Mouse (Mus musculus) stomach, postnatal 0 days (tissue): ENCODE data around the gene Ipo7. TPM values are rescaled to one million over a fixed set of nuclear protein-coding genes. Genes with fewer than 3 reads are reported as not detected.
"Not testable (repeated sequence)": the region's sequence is repeated elsewhere in the genome, so short reads cannot be mapped to it uniquely, and the experiment has no call there.

ENCODE experiments used
- ATAC-seq: fragments of 200-750 bp; cut with Nextera tagmentation; 2 replicates; pipeline ENCODE4 v1.8.0; 2017; ENCODE audit not compliant: low FRiP score, low TSS enrichment
- DNase-seq: peaks from one replicate; pipeline ENCODE4 v3.0.0-alpha.2; 2016; ENCODE audit warnings: low spot score
- H3K27ac ChIP-seq: fragments of 300-500 bp; sonication (generic); replicated peaks from 2 replicates; pipeline ENCODE4 v1.5.1; 2014; ENCODE audit warnings: mild to moderate bottlenecking, control low read depth
- H3K27me3 ChIP-seq: fragments of 300-500 bp; sonication (generic); 2 replicates; pipeline ENCODE4 v1.6.1; 2014; ENCODE audit warnings: low read length; ENCODE audit not compliant: control insufficient read depth, insufficient read depth
- H3K36me3 ChIP-seq: fragments of 300-500 bp; sonication (generic); 2 replicates; pipeline ENCODE4 v1.6.1; 2014; ENCODE audit warnings: low read length, mixed read lengths; ENCODE audit not compliant: control insufficient read depth, insufficient read depth
- H3K4me1 ChIP-seq: fragments of 300-500 bp; sonication (generic); replicated peaks from 2 replicates; pipeline ENCODE4 v1.6.1; 2014; ENCODE audit warnings: antibody characterized with exemption; ENCODE audit not compliant: control insufficient read depth, insufficient read depth
- H3K4me2 ChIP-seq: fragments of 300-500 bp; sonication (generic); replicated peaks from 2 replicates; pipeline ENCODE4 v1.6.1; 2014; ENCODE audit warnings: low read depth, mild to moderate bottlenecking, control low read depth, moderate library complexity
- H3K4me3 ChIP-seq: fragments of 300-500 bp; sonication (generic); 2 replicates; pipeline ENCODE4 v1.5.1; 2014; ENCODE audit warnings: low read depth, low read length, control low read depth
- H3K9ac ChIP-seq: fragments of 300-500 bp; sonication (generic); 2 replicates; pipeline ENCODE4 v1.6.1; 2014; ENCODE audit warnings: mild to moderate bottlenecking, low read length, control low read depth, mixed read lengths
- H3K9me3 ChIP-seq: fragments of 300-500 bp; sonication (generic); 2 replicates; pipeline ENCODE4 v1.6.1; 2016; ENCODE audit warnings: low read length; ENCODE audit not compliant: control insufficient read depth
- CTCF ChIP-seq: IDR thresholded peaks from 2 replicates; pipeline ENCODE4 v1.5.1; 2016; ENCODE audit warnings: antibody characterized with exemption, low read depth, mild to moderate bottlenecking, moderate library complexity
- EP300 ChIP-seq: optimal IDR thresholded peaks from 2 replicates; pipeline ENCODE3; 2016; ENCODE audit warnings: antibody characterized with exemption
- WGBS: fragments of 180-500 bp; shearing (Covaris S2); extraction: QIAGEN DNeasy Blood & Tissue Kit; methylation state at CpG from one replicate; pipeline ENCODE4 v1.1.7; 2014; 5-methylcytosine and 5-hydroxymethylcytosine counted together
- polyA plus RNA-seq: library from polyadenylated mRNA; unstranded; fragments of >200 nt; fragmentation: Nextera tagmentation; extraction: Ambion mirVana; gene quantifications from 2 replicates; pipeline ENCODE4 v1.2.1, GENCODE M21; 2015

Gene Ipo7
- polyA plus RNA-seq, 1 experiment from 2014 or later = 16.5 TPM

- peak overlapping the region; percentile 60 for H3K4me3 ChIP-seq
- no peak for ATAC-seq
- under 1% methylated on average over 27 of the region's 27 CpGs for WGBS
- TF ChIP-seq EP300 = no peak
- TF ChIP-seq CTCF = no peak
- DNase-seq = peak; percentile 43
- H3K27ac ChIP-seq = peak overlapping the region; percentile 81
- H3K9me3 ChIP-seq = no peaks in the 10 kb centered on the region
- no peaks in the 10 kb centered on the region for H3K4me1 ChIP-seq
- peak overlapping the region; percentile 69 for H3K4me2 ChIP-seq
- peak overlapping the region; percentile 76 for H3K9ac ChIP-seq
- 0 out of 2 replicates have a peak, but pooled peaks cover 5% of the 10 kb centered on the region for H3K36me3 ChIP-seq
- H3K27me3 ChIP-seq = no peaks in the 10 kb centered on the region
These were observed 32.4 kb upstream of the Ipo7 start for GRCm38 (mm10) chr7:109985661-109986132.

- Histone ChIP-seq H3K4me3 (peak overlapping the region; percentile 60), H3K4me1 (no peaks in the 10 kb centered on the region), H3K4me2 (peak overlapping the region; percentile 69), H3K27me3 (no peaks in the 10 kb centered on the region), H3K9ac (peak overlapping the region; percentile 76), H3K27ac (peak overlapping the region; percentile 87), H3K9me3 (no peaks in the 10 kb centered on the region), H3K36me3 (0 out of 2 replicates have a peak, but pooled peaks cover 5% of the 10 kb centered on the region)
- TF ChIP-seq EP300 (peak; percentile 8), CTCF (0 out of 2 replicates have a peak, but pooled peaks have one; percentile 1)
- WGBS = 0% methylated on average over 39 of the region's 43 CpGs
- peak; percentile 99 for ATAC-seq
- peak; percentile 100 for DNase-seq
These were observed 31.9 kb upstream of the Ipo7 start for GRCm38 (mm10) chr7:109986133-109986669.

GRCm38 (mm10) chr7:109986775-109987174, 31.3 kb upstream of the Ipo7 start, which contains the start of gene Tmem41b:
TSS of gene Tmem41b (minus strand) at chr7:109986929.
- Histone ChIP-seq H3K4me2 (peak within 1 kb of the TSS; percentile 69), H3K4me3 (peak within 1 kb of the TSS; percentile 60), H3K27ac (peak within 1 kb of the TSS; percentile 87), H3K9ac (peak within 1 kb of the TSS; percentile 76)
- not testable (repeated sequence) for H3K9me3 ChIP-seq, H3K27me3 ChIP-seq, ATAC-seq, H3K36me3 ChIP-seq, DNase-seq, H3K4me1 ChIP-seq
- peak; percentile 65 for TF ChIP-seq CTCF
- WGBS = 29% methylated on average over 6 of the region's 6 CpGs

GRCm38 (mm10) chr7:109991286-109991685, 26.8 kb upstream of the Ipo7 start:
- ATAC-seq (no peak), DNase-seq (no peak)
- no peak for TF ChIP-seq EP300
- TF ChIP-seq CTCF = no peak
- Histone ChIP-seq H3K9me3 (no peaks in the 10 kb centered on the region), H3K4me1 (peaks cover 8% of the 10 kb centered on the region), H3K36me3 (no peaks in the 10 kb centered on the region), H3K27ac (no peak overlapping the region), H3K9ac (no peak overlapping the region), H3K4me2 (no peak overlapping the region), H3K4me3 (no peak overlapping the region), H3K27me3 (no peaks in the 10 kb centered on the region)
- 93% methylated on average over 1 of the region's 1 CpGs for WGBS

GRCm38 (mm10) chr7:109993157-109993959, 24.7 kb upstream of the Ipo7 start:
- H3K4me3 ChIP-seq = no peak overlapping the region
- ATAC-seq (peak; percentile 86), DNase-seq (peak; percentile 51)
- TF ChIP-seq CTCF (no peak), EP300 (no peak)
- H3K9me3 ChIP-seq = no peaks in the 10 kb centered on the region
- H3K4me2 ChIP-seq = no peak overlapping the region
- H3K36me3 ChIP-seq = no peaks in the 10 kb centered on the region
- peaks cover 8% of the 10 kb centered on the region for H3K4me1 ChIP-seq
- peak overlapping the region; percentile 81 for H3K27ac ChIP-seq
- H3K27me3 ChIP-seq = no peaks in the 10 kb centered on the region
- no peak overlapping the region; the same call in 1 of the 2 replicates for H3K9ac ChIP-seq
- 45% methylated on average over 2 of the region's 2 CpGs for WGBS

- TF ChIP-seq EP300 (no peak), CTCF (no peak)
- Histone ChIP-seq H3K36me3 (no peaks in the 10 kb centered on the region), H3K27ac (no peak overlapping the region), H3K4me3 (no peak overlapping the region), H3K9me3 (no peaks in the 10 kb centered on the region), H3K4me2 (no peak overlapping the region), H3K9ac (no peak overlapping the region), H3K27me3 (no peaks in the 10 kb centered on the region), H3K4me1 (peaks cover 4% of the 10 kb centered on the region)
- ATAC-seq = no peak
- DNase-seq = no peak
- WGBS = 64% methylated on average over 4 of the region's 4 CpGs
These were observed 19.7 kb upstream of the Ipo7 start for GRCm38 (mm10) chr7:109998388-109998787.
